Mouse (Mus musculus): ENCODE results near the gene Nagpa. TPM values are rescaled to one million over a fixed set of nuclear protein-coding genes. Genes with fewer than 3 reads are reported as not detected.

Nagpa gene
- polyA plus RNA-seq, 1 experiment from 2014 or later: 17.7 TPM

DNA sequence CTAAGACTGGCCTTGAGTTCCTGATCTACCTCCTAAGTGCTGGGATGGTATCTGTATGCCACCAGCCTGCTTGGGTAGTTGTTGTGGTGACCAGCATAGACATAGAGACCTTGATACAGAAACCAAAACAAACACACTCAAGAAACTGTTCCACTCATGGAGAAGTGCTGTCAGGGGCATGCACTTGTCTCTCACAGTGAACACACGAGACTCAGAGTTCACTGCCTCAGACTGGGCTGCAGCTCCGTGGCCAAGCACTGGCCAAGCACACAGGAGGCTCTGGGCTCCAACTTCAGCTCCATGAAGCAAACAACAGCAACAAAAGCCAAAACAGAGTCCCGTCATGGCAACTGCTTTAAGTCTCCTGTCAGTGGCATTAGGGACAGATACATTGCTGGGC, 48.8 kb downstream of the Nagpa start:
- Histone ChIP-seq H3K4me2 (ENCODE audit: low read depth, low read length) (no peak overlapping the region), H3K27me3 (ENCODE audit: control insufficient read depth, insufficient read depth, low read length) (peaks cover 4% of the 10 kb centered on the region; the same call in 1 of the 2 replicates), H3K9ac (ENCODE audit: low read length) (no peak overlapping the region), H3K9me3 (replicated peaks; ENCODE audit: control insufficient read depth, low read length) (no peaks in the 10 kb centered on the region), H3K4me1 (ENCODE audit: control insufficient read depth, insufficient read depth, low read length) (no peaks in the 10 kb centered on the region), H3K4me3 (ENCODE audit: low read length) (no peak overlapping the region), H3K27ac (ENCODE audit: low read length) (no peak overlapping the region), H3K36me3 (ENCODE audit: control insufficient read depth, insufficient read depth) (no peaks in the 10 kb centered on the region)
- no peak for ATAC-seq (replicated peaks; ENCODE audit: extremely low read depth, insufficient read depth, low FRiP score)
- 45% methylated on average over 3 of the region's 3 CpGs for WGBS

DNA sequence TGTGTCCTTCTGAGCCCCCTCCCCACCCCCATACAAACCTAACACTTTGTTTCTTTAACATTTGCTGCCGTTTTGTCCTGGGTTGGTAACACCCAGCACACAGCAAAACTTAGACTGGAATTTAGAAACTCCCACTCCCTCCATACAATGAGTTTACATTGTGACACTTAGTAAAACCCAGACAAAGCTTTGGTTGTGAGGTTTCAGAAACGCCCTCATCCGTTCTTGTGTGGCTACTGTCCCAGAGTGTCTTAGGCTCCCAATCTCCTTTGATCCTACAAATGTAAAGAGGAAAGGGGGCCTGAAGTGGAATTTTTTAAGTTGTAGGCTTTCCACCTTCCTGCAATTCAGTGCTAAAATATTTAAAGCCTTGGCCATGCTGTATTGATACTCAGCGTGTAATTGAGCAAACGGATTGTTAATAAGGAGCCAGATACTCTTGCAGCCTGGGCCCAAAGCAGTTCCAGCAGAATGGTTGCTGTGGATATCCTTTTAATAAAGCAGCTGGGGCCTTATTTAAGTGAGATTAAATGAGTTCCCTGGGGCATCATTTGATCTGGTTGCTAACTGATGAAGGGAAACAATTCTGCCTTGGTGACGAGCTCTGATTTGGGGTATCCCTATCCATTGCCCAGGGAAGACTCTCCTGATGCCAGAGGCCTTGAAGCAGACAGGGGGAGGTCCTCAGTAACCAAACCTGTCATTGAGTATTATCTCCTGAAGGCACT, 50.3 kb downstream of the Nagpa start:
- no peak for ATAC-seq (replicated peaks; ENCODE audit: extremely low read depth, insufficient read depth, low FRiP score)

DNA sequence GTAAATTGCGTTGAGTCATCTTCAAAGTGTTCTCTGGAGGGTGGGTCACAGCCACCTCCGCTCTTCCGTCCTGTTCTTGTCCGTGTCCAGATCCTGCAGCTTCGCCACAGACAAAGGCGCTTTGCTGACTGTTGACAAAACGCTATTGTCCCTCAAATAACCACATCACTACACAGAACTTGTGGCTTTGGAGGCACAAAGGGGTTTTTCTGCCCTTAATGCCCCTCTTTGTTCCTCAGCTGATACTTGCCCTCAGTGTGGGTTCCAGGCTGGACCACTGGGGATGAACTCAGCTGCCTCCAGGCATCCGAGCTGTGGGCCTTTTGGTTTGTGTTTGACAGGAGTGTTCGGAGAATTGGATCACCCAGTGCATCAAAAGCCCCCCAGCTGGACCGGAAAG, 53.3 kb downstream of the Nagpa start:
- Histone ChIP-seq H3K9ac (ENCODE audit: low read length) (no peak overlapping the region), H3K4me3 (ENCODE audit: low read length) (no peak overlapping the region), H3K4me1 (ENCODE audit: control insufficient read depth, insufficient read depth, low read length) (peaks cover 9% of the 10 kb centered on the region), H3K36me3 (ENCODE audit: control insufficient read depth, insufficient read depth) (no peaks in the 10 kb centered on the region), H3K9me3 (replicated peaks; ENCODE audit: control insufficient read depth, low read length) (no peaks in the 10 kb centered on the region), H3K27me3 (ENCODE audit: control insufficient read depth, insufficient read depth, low read length) (peaks cover 8% of the 10 kb centered on the region), H3K4me2 (ENCODE audit: low read depth, low read length) (no peak overlapping the region), H3K27ac (ENCODE audit: low read length) (no peak overlapping the region)
- 74% methylated on average over 10 of the region's 10 CpGs for WGBS
- no peak for ATAC-seq (replicated peaks; ENCODE audit: extremely low read depth, insufficient read depth, low FRiP score)

More for the DNA sequence above, 50.3 kb downstream of the Nagpa start:
- no peak overlapping the region for H3K27ac ChIP-seq (ENCODE audit: low read length)
- no peaks in the 10 kb centered on the region for H3K9me3 ChIP-seq (replicated peaks; ENCODE audit: control insufficient read depth, low read length)
- H3K27me3 ChIP-seq (ENCODE audit: control insufficient read depth, insufficient read depth, low read length): peaks cover 8% of the 10 kb centered on the region; the same call in 1 of the 2 replicates
- H3K36me3 ChIP-seq (ENCODE audit: control insufficient read depth, insufficient read depth): no peaks in the 10 kb centered on the region
- H3K4me1 ChIP-seq (ENCODE audit: control insufficient read depth, insufficient read depth, low read length): no peaks in the 10 kb centered on the region
- WGBS: 58% methylated on average over 6 of the region's 6 CpGs
- no peak overlapping the region for H3K9ac ChIP-seq (ENCODE audit: low read length)
- no peak overlapping the region for H3K4me3 ChIP-seq (ENCODE audit: low read length)
- H3K4me2 ChIP-seq (ENCODE audit: low read depth, low read length): no peak overlapping the region

DNA sequence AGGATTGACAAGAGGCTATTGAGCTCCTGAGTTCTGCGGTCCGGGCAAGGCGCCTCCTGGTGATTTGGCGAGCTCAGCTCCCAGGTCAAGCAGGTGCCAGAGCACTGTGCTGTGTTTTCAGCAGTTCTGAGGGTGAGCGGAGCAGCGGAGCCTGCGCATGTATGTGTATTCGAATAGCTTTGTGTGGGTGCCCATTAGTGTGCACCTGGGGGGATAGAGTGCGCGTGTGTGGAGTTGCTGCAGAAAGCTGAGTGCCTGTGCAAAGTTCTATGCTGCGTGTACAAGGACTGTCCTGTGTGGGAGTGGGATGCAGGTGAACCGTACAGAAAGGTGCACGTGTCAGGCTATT, 56.8 kb downstream of the Nagpa start, which contains the start of gene Sec14l5:
TSS of gene Sec14l5 (plus strand) at position 73 of the 349 bp plus-strand sequence.
- Histone ChIP-seq H3K27me3 (ENCODE audit: control insufficient read depth, insufficient read depth, low read length) (peaks cover 8% of the 10 kb centered on the region), H3K27ac (ENCODE audit: low read length) (no peak within 1 kb of the TSS), H3K9me3 (replicated peaks; ENCODE audit: control insufficient read depth, low read length) (no peaks in the 10 kb centered on the region), H3K9ac (ENCODE audit: low read length) (no peak within 1 kb of the TSS), H3K4me3 (ENCODE audit: low read length) (peak within 1 kb of the TSS; percentile 48), H3K4me2 (ENCODE audit: low read depth, low read length) (peak within 1 kb of the TSS; percentile 75), H3K36me3 (ENCODE audit: control insufficient read depth, insufficient read depth) (no peaks in the 10 kb centered on the region), H3K4me1 (ENCODE audit: control insufficient read depth, insufficient read depth, low read length) (peaks cover 9% of the 10 kb centered on the region)
- peak; percentile 11; the same call in 1 of the 2 replicates for ATAC-seq (replicated peaks; ENCODE audit: extremely low read depth, insufficient read depth, low FRiP score)
- WGBS: 16% methylated on average over 13 of the region's 13 CpGs

DNA sequence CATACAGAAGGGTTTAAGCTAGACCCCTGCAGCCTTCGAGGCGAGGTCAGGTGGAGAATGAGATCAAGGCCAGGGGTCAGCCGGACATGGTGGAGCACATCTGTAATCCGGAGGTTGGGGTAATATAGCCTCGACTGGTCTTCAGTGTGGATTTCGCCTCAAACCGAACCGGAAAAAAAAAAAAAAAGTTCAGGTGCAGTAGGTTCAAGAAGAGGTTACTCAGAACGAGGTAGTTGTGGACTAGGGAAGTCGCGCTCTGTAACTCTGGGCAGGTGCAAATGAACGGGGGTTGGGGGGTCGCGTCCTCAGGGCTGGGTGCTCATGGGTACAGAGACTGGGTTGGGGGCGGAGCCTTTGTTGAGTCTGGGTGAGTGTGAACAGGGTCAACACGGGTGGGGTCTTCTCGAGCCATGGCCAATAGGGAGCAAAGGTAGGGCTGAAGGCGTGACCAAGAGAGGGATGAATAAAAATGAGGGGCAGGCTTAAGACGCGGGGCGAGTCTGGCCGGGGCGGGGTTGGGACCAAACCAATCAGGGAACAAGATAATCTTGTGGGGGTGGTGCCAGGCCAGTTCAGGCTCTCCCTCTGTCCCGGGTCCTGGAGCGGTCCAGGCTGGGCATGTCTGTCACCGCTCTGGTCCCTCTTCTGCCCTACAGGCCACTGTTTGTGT, 57.3 kb downstream of the Nagpa start:
- Histone ChIP-seq H3K4me3 (ENCODE audit: low read length) (peak overlapping the region; percentile 48), H3K36me3 (ENCODE audit: control insufficient read depth, insufficient read depth) (no peaks in the 10 kb centered on the region), H3K4me1 (ENCODE audit: control insufficient read depth, insufficient read depth, low read length) (peaks cover 9% of the 10 kb centered on the region), H3K4me2 (ENCODE audit: low read depth, low read length) (peak overlapping the region; percentile 75), H3K9me3 (replicated peaks; ENCODE audit: control insufficient read depth, low read length) (no peaks in the 10 kb centered on the region), H3K27me3 (ENCODE audit: control insufficient read depth, insufficient read depth, low read length) (peaks cover 8% of the 10 kb centered on the region), H3K9ac (ENCODE audit: low read length) (no peak overlapping the region), H3K27ac (ENCODE audit: low read length) (no peak overlapping the region)
- WGBS: 2% methylated on average over 26 of the region's 26 CpGs
- peak; percentile 89 for ATAC-seq (replicated peaks; ENCODE audit: extremely low read depth, insufficient read depth, low FRiP score)

DNA sequence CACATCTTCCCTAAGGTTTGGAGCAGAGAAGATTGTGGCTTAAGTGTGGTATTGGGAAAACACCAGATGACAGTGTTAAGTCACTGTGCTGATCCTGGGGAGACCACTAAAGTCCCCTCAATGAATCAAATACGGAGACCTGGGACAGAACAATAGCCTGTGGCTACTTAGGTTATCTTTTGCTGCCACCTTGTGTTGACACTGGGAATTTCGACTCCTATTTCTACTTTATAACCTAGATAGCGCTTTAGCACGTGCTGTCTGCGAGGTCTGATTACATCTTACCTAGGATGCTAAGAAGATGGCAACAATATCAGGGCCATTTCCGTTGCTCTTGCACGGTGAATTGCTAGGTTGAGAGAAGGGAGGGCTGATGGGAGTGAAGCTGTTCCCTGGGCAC, 58.2 kb downstream of the Nagpa start:
- H3K9ac ChIP-seq (ENCODE audit: low read length): no peak overlapping the region
- no peak; the same call in 1 of the 2 replicates for ATAC-seq (replicated peaks; ENCODE audit: extremely low read depth, insufficient read depth, low FRiP score)
- H3K27me3 ChIP-seq (ENCODE audit: control insufficient read depth, insufficient read depth, low read length): peaks cover 7% of the 10 kb centered on the region

More for the DNA sequence above, 58.2 kb downstream of the Nagpa start:
- H3K36me3 ChIP-seq (ENCODE audit: control insufficient read depth, insufficient read depth): no peaks in the 10 kb centered on the region
- H3K27ac ChIP-seq (ENCODE audit: low read length): no peak overlapping the region
- no peak overlapping the region for H3K4me3 ChIP-seq (ENCODE audit: low read length)
- H3K4me1 ChIP-seq (ENCODE audit: control insufficient read depth, insufficient read depth, low read length): peaks cover 9% of the 10 kb centered on the region
- WGBS: under 1% methylated on average over 7 of the region's 7 CpGs
- H3K4me2 ChIP-seq (ENCODE audit: low read depth, low read length): 0 out of 2 replicates have a peak overlapping the region, but pooled peaks have one; percentile 22
- no peaks in the 10 kb centered on the region for H3K9me3 ChIP-seq (replicated peaks; ENCODE audit: control insufficient read depth, low read length)

Small RNA genes within 50 kb of the gene (microRNA-seq; reads per million reads assigned to microRNA genes)
- not detected for gene Gm23689
- not detected for gene Gm26095
- gene Mir6364: not detected

Other genes starting within 250 kb of the Nagpa start
- 34.8 and 36.6 TPM in 2 replicates for gene Anks3, start 239.8 kb downstream of the Nagpa start, polyA plus RNA-seq (2015; fragmentation: Nextera tagmentation; extraction: Ambion mirVana)
- gene Sept12, start 206.2 kb downstream of the Nagpa start, polyA plus RNA-seq (2015; fragmentation: Nextera tagmentation; extraction: Ambion mirVana): not detected in 2 replicates
- gene Smim22, start 196.7 kb downstream of the Nagpa start, polyA plus RNA-seq (2015; fragmentation: Nextera tagmentation; extraction: Ambion mirVana): 3.5 and 5.4 TPM in 2 replicates
- 55.1 and 58.9 TPM in 2 replicates for gene Rogdi, start 190.5 kb downstream of the Nagpa start, polyA plus RNA-seq (2015; fragmentation: Nextera tagmentation; extraction: Ambion mirVana)
- 90.5 and 95.8 TPM in 2 replicates for gene Glyr1, start 154.1 kb downstream of the Nagpa start, polyA plus RNA-seq (2015; fragmentation: Nextera tagmentation; extraction: Ambion mirVana)
- gene Ubn1, start 154.0 kb downstream of the Nagpa start, polyA plus RNA-seq (2015; fragmentation: Nextera tagmentation; extraction: Ambion mirVana): 13.4 and 14.0 TPM in 2 replicates
- 1.9 and 2.3 TPM in 2 replicates for gene Ppl, start 71.6 kb downstream of the Nagpa start, polyA plus RNA-seq (2015; fragmentation: Nextera tagmentation; extraction: Ambion mirVana)
- gene Sec14l5, start 56.9 kb downstream of the Nagpa start, polyA plus RNA-seq (2015; fragmentation: Nextera tagmentation; extraction: Ambion mirVana): 0.08 and 0.14 TPM in 2 replicates
- 7.2 and 12.9 TPM in 2 replicates for gene AU021092, start 18.3 kb upstream of the Nagpa start, polyA plus RNA-seq (2015; fragmentation: Nextera tagmentation; extraction: Ambion mirVana)
- 29.0 and 30.3 TPM in 2 replicates for gene Alg1, start 29.6 kb upstream of the Nagpa start, polyA plus RNA-seq (2015; fragmentation: Nextera tagmentation; extraction: Ambion mirVana)
- gene Eef2kmt, start 52.0 kb upstream of the Nagpa start, polyA plus RNA-seq (2015; fragmentation: Nextera tagmentation; extraction: Ambion mirVana): 25.7 and 26.2 TPM in 2 replicates